Mouse (Mus musculus): Measurements from ENCODE around the gene Dchs2.

The Dchs2 gene

GRCm38 (mm10) chr3:83155600-83155999 is 27.9 kb downstream of the Dchs2 start:
- DNase-seq (ENCODE audit: low read depth, low spot score), result no peak

DNA sequence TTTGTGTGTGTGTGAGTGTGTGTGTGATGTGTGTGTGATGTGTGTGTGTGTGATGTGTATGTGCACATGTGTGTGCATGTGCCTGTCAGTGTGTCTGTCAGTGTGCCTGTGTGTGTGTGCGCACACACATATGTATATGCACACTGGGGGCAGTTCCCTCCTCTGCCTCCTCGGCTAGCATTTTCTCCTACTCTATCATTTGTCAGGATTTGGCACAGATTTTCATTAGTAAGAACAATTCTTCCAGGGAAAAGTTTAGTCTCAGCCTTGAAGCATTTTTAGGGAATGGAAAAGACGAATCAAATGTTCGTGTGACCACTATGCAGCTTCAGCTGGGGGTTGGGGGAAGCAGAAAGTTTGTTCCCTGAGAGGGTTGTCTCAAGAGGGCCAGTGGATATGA is 28.4 kb downstream of the Dchs2 start:
- no peak for DNase-seq (ENCODE audit: low read depth, low spot score)

DNA sequence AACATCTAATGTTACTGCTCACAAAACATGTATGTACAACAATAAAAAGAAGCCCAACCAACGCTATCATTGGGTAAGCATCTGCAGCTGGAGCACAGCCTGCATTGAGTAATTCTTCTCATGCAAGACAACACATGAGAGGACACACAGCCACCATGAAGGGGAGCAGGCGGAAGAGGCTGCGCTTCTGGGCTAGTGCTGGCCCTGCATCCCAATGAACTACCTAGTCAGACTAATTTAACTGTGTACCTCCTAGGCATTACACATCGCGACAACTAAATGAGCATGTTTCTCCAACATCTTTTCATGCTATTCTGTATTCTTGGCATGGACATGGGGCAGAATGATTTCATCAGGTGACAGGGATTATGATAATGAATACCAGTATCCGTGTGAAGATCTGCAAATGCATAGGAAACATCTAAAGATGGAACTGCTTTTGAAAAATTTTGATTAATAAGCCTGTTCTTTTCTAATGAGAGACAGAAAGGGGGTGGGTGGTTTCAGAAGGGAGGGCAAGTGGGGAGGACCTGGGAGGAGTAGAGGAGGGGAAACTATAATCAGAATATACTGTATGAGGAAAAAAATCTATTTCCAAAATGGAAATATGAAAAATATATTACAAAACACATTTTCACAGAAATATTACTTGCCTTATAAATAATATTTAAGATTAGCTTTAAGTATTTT is 33.9 kb downstream of the Dchs2 start:
- no peak for DNase-seq (ENCODE audit: low read depth, low spot score)

DNA sequence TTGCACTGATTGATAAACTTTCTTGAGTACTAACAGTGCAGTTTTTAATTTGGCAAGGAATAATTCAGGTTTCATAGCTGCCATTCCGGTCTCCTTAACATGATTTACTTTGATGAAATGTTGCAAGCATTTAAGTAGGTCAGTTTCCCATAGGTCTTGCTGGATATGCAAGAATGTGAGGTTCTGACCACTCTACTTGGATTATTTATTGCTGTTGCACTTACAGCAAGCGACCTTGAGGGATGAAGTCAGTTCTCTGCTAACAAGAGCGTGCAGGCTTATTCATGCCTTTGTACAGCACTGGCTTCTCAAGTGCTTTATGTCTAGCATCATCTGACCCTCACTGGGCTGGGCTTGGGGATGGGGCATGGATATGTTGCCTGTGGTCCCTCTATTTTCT is 35.9 kb downstream of the Dchs2 start:
- no peak for DNase-seq (ENCODE audit: low read depth, low spot score)

DNA sequence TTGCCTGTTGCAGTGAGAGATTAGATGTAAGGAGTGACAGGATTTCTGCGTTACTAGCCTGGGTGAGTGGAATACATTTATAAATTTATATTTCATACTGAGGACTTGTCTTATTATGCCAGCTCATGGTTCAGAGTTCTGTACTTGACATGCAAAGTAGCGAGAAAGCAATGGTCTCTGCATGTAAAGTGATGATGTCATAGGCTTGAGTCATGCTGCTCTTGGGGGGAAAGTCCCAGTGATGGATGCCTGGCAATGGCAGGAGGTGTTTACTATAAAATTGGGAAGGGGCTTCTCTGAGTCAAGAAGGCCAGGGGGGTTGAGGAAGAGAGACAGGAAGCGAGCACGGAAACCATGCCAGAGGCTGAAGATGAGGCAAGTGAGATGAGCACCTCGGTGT is 57.8 kb downstream of the Dchs2 start:
- no peak for DNase-seq (ENCODE audit: low read depth, low spot score)

GRCm38 (mm10) chr3:83191271-83191670 is 63.5 kb downstream of the Dchs2 start:
- no peak for DNase-seq (ENCODE audit: low read depth, low spot score)

GRCm38 (mm10) chr3:83192401-83192800 is 64.7 kb downstream of the Dchs2 start:
- DNase-seq (ENCODE audit: low read depth, low spot score), result no peak

DNA sequence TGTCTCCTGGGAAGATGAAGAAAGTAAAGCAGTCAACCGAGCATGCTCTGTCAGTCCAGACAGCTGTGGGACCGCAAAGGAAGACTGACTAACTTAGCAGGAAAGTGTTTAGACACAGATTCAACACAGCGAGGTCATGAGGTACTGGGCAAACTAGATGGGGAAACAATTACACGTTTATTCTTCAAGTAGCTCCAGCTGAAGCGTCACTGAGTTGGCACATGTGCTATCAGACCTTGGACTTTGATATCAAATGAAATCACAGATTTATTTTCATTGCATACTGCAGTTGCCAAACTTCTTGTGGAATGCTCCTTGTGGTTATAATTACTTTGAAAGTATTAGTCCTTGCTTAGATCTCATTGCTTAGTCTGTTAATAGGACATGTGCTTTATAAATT is 67.2 kb downstream of the Dchs2 start:
- DNase-seq (ENCODE audit: low read depth, low spot score), result no peak

DNA sequence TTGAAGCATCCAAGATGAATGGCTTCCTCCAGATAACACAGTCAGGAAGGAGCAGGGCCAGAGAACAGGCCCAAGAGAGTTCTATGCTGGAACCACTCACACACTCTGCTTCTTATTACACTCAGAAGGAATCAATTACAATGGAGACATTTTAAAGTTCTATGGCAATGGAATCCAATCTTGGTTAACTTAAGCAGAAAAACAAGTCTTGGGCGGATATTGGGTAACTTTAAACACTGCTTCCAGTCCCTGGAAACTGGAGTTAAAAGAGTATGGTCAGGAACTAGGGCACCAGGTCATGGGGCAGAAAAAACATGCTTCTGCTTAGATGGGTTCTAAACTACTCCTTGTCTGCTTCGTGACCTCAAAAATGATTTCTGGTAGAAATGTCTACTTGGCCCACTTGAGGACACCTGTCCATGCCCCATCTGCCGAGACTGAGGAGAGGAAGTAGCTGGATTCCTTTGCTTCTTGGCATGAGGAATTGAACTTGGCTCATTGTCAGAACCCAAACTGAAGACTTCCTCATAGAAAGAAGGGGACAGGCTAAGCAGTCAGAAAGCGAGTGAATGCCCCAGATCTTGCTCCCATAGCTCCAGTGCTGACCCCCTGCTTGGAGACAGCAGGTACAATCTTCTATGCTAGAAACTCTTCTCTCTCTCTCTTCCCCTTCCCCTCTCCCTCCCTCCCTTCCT is 73.7 kb downstream of the Dchs2 start:
- no peak for DNase-seq (ENCODE audit: low read depth, low spot score)

DNA sequence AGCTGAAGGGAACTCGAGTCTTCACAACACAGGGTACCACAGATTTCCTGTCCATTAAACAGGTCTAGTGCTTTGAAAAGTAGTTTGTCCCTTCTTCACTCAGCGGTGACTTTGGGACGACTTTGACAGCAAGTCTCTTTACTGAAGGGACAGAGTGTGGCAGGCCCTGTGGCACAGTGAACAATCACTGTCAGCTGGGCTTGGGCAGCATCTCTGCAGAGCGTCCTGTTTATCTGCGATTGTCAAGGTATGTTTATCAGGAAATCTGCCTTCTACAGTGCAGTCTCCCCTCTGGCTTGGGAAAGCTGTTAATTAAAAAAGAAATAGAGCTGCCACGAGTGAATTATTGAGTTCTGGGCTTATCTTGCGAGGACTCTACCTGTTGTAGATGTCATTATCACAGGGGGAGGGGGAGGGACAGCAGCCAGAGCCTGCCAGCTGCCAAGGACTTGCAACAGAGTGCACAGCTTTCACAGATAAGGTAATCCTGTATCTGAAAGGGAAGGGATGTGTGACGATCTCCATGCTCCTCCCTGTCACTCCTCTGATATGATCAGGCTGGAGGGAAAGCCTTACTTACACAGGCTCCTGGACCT is 77.4 kb downstream of the Dchs2 start:
- DNase-seq (ENCODE audit: low read depth, low spot score), result no peak

DNA sequence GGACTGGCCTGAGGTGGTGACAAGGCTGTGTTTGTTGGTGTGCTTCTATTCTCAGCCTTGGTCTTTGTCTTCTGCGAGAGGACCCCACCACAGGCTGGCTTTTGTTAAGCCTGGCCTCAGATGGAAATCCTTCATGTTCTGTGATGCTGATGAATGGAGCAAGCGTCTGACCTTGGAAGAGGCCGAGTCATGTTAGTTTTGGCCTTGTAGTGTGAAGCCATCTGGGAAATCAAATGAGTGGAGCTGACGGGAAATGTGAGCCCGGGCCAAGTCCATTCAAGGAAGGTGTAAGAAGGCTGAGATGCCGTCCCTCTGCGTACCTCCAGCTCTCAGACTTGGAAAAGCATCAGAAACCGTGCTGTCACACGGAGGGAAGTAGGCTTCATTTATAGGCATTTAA is 81.9 kb downstream of the Dchs2 start:
- DNase-seq (ENCODE audit: low read depth, low spot score), result peak; percentile 55

DNA sequence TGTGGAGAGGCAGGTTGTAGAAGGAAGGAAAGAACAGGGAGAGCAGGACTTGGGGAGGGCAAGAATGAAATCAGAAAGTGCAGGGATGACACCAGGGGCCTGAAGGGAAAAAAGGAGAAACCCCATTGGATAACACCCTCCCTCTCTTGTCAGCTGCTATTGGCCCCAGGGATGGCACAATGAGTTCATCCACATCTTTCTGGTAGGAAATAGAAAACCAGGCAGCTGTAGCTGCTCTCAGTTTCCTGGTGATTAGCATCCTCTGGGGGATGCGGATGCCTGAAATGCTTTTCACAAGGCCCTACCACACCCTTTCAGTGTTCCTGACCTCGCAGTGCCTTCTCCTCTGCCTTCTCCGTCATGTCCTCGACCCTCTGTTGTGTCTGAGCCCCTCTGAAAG is 82.5 kb downstream of the Dchs2 start:
- DNase-seq (ENCODE audit: low read depth, low spot score), result no peak

GRCm38 (mm10) chr3:83211939-83212338 is 84.2 kb downstream of the Dchs2 start:
- no peak for DNase-seq (ENCODE audit: low read depth, low spot score)

GRCm38 (mm10) chr3:83212578-83212977 is 84.8 kb downstream of the Dchs2 start:
- DNase-seq (ENCODE audit: low read depth, low spot score), result no peak

DNA sequence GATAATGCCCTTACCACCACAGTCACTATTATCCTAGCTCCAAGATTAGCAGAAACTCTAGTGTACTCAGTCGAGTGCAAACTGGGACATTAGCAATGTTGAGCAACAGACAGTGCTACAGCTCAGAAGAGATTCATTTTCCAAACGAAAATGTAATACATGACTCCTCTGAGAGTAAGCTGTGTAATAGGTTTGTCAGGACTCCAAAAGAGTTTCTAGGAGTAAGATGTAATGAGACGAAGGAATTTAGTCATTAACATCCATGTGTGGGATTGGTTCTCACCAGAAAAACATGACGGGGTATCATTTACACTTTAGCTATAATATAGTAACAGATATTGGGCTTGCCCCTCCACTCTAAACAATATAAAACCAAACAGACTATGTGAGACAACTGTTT is 90.3 kb downstream of the Dchs2 start:
- no peak for DNase-seq (ENCODE audit: low read depth, low spot score)

DNA sequence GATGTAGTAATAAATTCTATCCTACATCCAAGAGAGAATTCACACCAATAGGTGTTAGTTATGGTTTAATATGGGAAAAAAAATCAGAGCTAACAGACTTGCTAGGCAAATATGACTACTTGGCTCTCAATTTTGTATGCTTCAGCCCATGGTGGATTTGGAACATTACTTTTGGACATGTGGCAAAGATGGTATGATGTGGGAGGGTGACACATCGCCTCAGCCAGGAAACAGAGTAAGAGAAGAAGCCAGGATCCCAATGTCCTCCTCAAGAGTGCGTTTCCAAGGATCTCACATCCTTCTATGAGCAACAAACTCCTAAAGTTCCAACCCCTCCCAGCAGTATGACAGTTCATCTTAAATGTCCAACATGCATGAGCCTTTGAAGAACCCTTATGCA is 92.4 kb downstream of the Dchs2 start:
- DNase-seq (ENCODE audit: low read depth, low spot score), result no peak

- DNase-seq (ENCODE audit: low read depth, low spot score), result no peak
Observed at GRCm38 (mm10) chr3:83222125-83222524, 94.4 kb downstream of the Dchs2 start.

DNA sequence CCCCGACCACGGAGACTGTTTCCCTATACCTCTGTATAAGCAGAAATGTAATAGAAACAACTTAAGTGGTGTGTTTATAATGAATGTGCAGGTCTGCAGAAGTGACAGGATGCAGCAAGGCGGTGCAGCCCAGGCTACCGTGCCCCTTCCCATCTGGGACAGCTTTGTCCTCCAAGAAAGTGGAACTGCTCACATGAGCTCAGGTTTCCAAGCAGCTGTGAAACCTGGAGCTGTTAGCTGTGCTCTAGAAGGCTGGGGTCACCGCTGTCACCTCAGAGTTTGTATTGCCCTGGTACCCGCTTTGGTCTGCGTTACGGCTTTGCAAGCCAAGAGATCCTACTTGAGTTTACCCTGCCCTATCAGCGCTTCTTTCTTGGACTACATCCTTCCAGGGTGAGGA is 100.6 kb downstream of the Dchs2 start:
- DNase-seq (ENCODE audit: low read depth, low spot score), result no peak

DNA sequence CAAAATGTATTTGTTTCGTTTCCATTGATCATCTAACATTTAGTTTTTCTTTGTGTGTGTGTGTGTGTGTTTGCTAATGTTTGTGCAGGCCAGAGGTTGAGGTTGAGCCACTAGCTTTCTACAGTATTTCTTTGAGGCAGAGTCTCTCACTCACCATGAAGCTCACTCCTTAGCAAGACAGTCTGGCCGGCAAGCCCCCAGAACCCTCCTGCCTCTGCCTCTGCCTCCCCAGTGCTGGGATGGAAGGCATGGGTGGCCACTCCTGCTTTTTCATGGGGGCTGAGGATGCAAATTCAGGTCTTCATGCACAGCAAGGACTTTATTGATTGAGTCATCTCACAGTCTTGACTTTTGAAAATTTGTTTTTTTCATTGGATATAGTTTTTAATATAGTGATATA is 102.6 kb downstream of the Dchs2 start:
- no peak for DNase-seq (ENCODE audit: low read depth, low spot score)

DNA sequence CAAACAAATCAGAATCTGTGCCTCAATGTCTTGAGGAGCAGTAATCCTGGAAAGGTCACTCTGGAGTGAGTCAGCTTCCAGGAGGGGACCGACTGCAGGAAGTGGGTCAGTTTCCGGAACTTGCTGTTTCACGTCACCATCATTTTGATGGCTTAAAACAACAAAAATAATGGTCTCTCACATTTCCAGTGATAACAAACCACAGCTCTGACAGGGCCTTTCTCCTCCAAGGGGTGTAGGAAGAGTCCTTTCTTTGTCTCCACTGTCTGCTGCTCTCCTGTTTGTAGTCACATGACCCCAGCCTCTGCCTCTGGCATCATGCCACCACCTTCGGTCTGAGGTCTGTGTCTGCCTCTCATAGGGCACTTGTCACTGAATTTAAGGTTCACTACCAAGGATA is 106.7 kb downstream of the Dchs2 start:
- no peak for DNase-seq (ENCODE audit: low read depth, low spot score)

DNA sequence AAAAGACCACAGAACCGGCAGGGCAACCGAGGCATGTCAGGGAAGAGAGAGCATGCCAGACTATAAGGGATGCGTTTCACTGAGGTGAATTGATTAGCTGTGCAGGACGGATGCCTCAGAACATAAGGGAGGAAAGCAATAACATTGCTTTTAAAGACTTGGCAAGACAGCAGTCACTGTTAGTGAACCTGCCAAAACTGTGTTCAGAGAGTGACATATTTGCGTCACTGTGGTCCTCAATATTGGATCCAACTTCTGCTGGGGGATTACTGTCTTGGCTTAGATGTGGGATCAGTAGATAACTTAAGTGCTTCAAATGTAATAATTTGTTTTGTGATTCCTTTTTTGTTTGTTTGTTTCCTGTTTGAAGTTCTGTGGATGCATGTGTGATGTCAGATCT is 107.3 kb downstream of the Dchs2 start:
- no peak for DNase-seq (ENCODE audit: low read depth, low spot score)

- DNase-seq (ENCODE audit: low read depth, low spot score), result no peak
Observed at GRCm38 (mm10) chr3:83246536-83246935, 118.8 kb downstream of the Dchs2 start.

GRCm38 (mm10) chr3:83250001-83250545 is 122.3 kb downstream of the Dchs2 start:
- DNase-seq (ENCODE audit: low read depth, low spot score), result no peak
